ENCODE assay signal across 14 mouse cellular contexts in genomic region chr3:94341959-94342422, GRCm38 (mm10). TPM values are rescaled to one million over a fixed set of nuclear protein-coding genes. Genes with fewer than 3 reads are reported as not detected.
DNase-seq lines count a peak whose midpoint lies in the region; ATAC-seq lines count a peak whose summit lies in the region.
"Had no signal": no experiment of that assay in that cellular context is flagged by ENCODE, and none has a peak within 500 bp of the region (broad histone marks: within the 10 kb centered on the region; RNA-seq: fewer than 3 reads in every experiment).

Gene Them5, plus strand, starts transcription at chr3:94342099.

- 43% methylated on average over 3 of the region's 3 CpGs for WGBS in forebrain, embryonic 15.5 days
- 60% methylated on average over 3 of the region's 3 CpGs for WGBS in midbrain, embryonic 11.5 days

- no peaks in the 10 kb centered on the region for H3K9me3 ChIP-seq in forebrain, embryonic 15.5 days
- H3K9me3 ChIP-seq in midbrain, embryonic 11.5 days (ENCODE audit: control insufficient read depth, low read length), result no peaks in the 10 kb centered on the region
- H3K9me3 ChIP-seq: heart, embryonic 13.5 days had no signal

- no peaks in the 10 kb centered on the region for H3K36me3 ChIP-seq in forebrain, embryonic 15.5 days
- H3K36me3 ChIP-seq in midbrain, embryonic 11.5 days (ENCODE audit: control insufficient read depth, insufficient read depth, low read length), result no peaks in the 10 kb centered on the region
- H3K36me3 ChIP-seq: heart, embryonic 13.5 days had no signal

- no peak within 1 kb of the TSS for H3K4me3 ChIP-seq in forebrain, embryonic 15.5 days
- no peak within 1 kb of the TSS for H3K4me3 ChIP-seq in midbrain, embryonic 11.5 days (ENCODE audit: low read depth, low read length)
- H3K4me3 ChIP-seq: heart, embryonic 13.5 days had no signal

- no peak within 1 kb of the TSS for H3K4me2 ChIP-seq in forebrain, embryonic 15.5 days (replicated peaks)
- no peak within 1 kb of the TSS for H3K4me2 ChIP-seq in midbrain, embryonic 11.5 days
- H3K4me2 ChIP-seq: heart, embryonic 13.5 days had no signal

- no peak within 1 kb of the TSS for H3K9ac ChIP-seq in forebrain, embryonic 15.5 days (replicated peaks)
- no peak within 1 kb of the TSS for H3K9ac ChIP-seq in midbrain, embryonic 11.5 days (ENCODE audit: low read length)
- H3K9ac ChIP-seq: heart, embryonic 13.5 days had no signal

- no peak for ATAC-seq in cerebellum, adult (ENCODE audit: insufficient number of reproducible peaks, low FRiP score, low TSS enrichment)
- ATAC-seq in forebrain, embryonic 15.5 days (replicated peaks), result no peak
- ATAC-seq in midbrain, embryonic 11.5 days (ENCODE audit: low FRiP score), result no peak
- ATAC-seq in megakaryocyte, adult 5-6 weeks (ENCODE audit: poor library complexity, severe bottlenecking), result no peak

- peak; percentile 72 to 84 for DNase-seq in cerebellum, postnatal 10 days
- peak; percentile 27 to 59 for DNase-seq in kidney, postnatal 25 days
- DNase-seq in kidney, adult 18-20 months, result no peak
- peak; percentile 28 for DNase-seq in midbrain, embryonic 11.5 days (ENCODE audit: low spot score, missing footprints)
- DNase-seq in layer of hippocampus, adult 11-12 months (ENCODE audit: low spot score), result no peak
- DNase-seq: kidney, adult 8-10 months had no signal

- 0 out of 2 replicates have a peak, but pooled peaks cover 3% of the 10 kb centered on the region for H3K4me1 ChIP-seq in forebrain, embryonic 15.5 days
- H3K4me1 ChIP-seq in midbrain, embryonic 11.5 days (ENCODE audit: control insufficient read depth, insufficient read depth, low read length), result no peaks in the 10 kb centered on the region

- peak within 1 kb of the TSS; percentile 47 for H3K27ac ChIP-seq in forebrain, embryonic 15.5 days (replicated peaks)
- H3K27ac ChIP-seq in midbrain, embryonic 11.5 days (ENCODE audit: low read depth, low read length), result no peak within 1 kb of the TSS
- H3K27ac ChIP-seq: heart, embryonic 13.5 days had no signal

- no peaks in the 10 kb centered on the region for H3K27me3 ChIP-seq in forebrain, embryonic 15.5 days
- no peaks in the 10 kb centered on the region for H3K27me3 ChIP-seq in midbrain, embryonic 11.5 days (ENCODE audit: control insufficient read depth, insufficient read depth, low read length)
- H3K27me3 ChIP-seq: heart, embryonic 13.5 days had no signal

RNA-seq across cellular contexts. Expression of gene Them5, which starts in this region (rescaled TPM):
- 0.78 and 1.1 TPM in 2 replicates for polyA plus RNA-seq in forebrain, embryonic 15.5 days (2015; fragmentation: Nextera tagmentation; extraction: Ambion mirVana)
- polyA plus RNA-seq in midbrain, embryonic 11.5 days (2014; fragmentation: Nextera tagmentation; extraction: Ambion mirVana), result 0.11 TPM in 1 of 2 replicates, not detected in the other
- not detected in 2 replicates for total RNA-seq in megakaryocyte, adult 5-6 weeks (2015)
- not detected in 2 replicates for total RNA-seq in megakaryocyte, adult 5-6 weeks (2017)
- total RNA-seq: adrenal gland, postnatal 4 days; left cerebral cortex, postnatal 10 days; megakaryocyte-erythroid progenitor cell, adult 5-6 weeks; MEL had no signal
- polyA plus RNA-seq: heart, embryonic 13.5 days had no signal

Comparison
In these comparisons a context has a peak if more than half of its experiments do, and no peak if none do; other contexts are left out.
1. DNase-seq: peak in cerebellum, postnatal 10 days (2 of 2) and kidney, postnatal 25 days (2 of 2); none in kidney, adult 18-20 months (single experiment) and layer of hippocampus, adult 11-12 months (single experiment).
2. Peak in DNase-seq in midbrain, embryonic 11.5 days; RNA of the gene not detected or under 1 TPM.